Mouse (Mus musculus): ENCODE measurements around the gene Ccr1. TPM values are rescaled to one million over a fixed set of nuclear protein-coding genes. Genes with fewer than 3 reads are reported as not detected.
"Not testable (repeated sequence)": the region's sequence is repeated elsewhere in the genome, so short reads cannot be mapped to it uniquely, and the experiment has no call there.

The Ccr1 gene
- total RNA-seq, 2 experiments from 2014 or later = 0.56 to 0.74 TPM

GRCm38 (mm10) chr9:123928759-123929246 lies 39.7 kb downstream of the Ccr1 start:
- intact Hi-C loops (cut with DNase I) = no loop called here
- no peak for DNase-seq

- DNase-seq = no peak
- intact Hi-C loops (cut with DNase I) = no loop called here
Observed at GRCm38 (mm10) chr9:123928118-123928758, 40.3 kb downstream of the Ccr1 start.

DNA sequence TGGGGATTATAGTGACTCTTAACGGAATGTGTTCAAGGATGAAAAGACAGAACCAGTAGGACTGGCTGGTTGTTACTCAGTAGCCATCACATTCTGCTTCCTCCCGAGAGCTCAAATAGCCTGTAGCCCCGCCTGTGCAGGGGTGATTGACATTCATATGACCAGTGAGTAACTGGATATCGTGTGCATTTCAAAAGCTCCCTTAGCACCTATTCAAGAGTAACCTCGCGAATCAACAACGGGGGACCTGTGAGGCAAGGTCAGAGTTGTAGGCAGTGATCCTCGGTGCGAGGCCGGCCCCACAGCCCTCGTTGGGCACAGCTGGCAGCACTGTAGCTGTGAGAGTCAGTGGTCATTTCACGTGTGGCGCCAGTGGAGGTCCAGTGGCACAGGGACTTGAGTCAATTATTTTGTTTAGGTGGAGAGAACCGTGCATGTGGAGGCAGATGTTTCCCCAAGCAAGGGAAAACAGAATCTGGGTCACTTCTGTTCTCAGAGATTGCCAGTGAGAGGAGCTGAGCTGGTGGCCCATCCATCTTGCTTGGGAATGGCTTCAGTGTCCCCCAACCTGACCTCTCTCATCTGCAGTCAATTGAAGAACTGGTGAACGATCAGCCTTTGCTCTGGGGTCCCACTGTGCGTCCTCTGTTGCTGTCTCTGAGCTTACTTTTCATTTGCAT lies 41.1 kb downstream of the Ccr1 start:
- no peak for DNase-seq
- intact Hi-C loops (cut with DNase I) = no loop called here

GRCm38 (mm10) chr9:123926041-123926440 lies 42.5 kb downstream of the Ccr1 start:
- intact Hi-C loops (cut with DNase I) = not testable (repeated sequence)

GRCm38 (mm10) chr9:123925101-123925946 lies 43.2 kb downstream of the Ccr1 start:
- peak; percentile 88 for DNase-seq
- intact Hi-C loops (cut with DNase I) = no loop called here

More at GRCm38 (mm10) chr9:123926041-123926440, 42.5 kb downstream of the Ccr1 start:
- DNase-seq = peak; percentile 44

DNA sequence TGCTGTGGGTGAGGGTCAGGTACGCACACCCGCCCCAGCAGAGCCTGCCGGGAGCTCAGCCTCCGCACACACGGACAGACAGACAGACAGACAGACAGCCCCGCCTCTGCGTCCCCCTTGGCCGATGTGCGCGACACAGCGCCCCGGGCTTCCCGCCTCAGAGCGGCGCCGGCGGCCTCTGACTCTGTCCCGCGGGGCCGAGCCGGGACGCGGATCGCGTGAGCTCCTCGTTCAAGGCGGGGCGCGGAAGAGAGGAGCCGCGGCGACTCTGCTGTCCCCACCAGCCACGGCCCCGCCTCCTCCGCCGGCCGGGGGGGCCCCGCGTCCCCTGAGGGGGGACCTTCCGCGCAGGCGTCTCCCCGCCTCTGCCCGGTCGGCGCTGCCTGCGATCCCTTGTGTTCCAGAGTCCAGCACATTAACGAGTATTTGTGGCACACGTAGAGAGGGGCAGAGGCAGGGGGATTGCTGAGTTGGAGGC lies 43.9 kb downstream of the Ccr1 start:
- DNase-seq = peak; percentile 88
- intact Hi-C loops (cut with DNase I) = no loop called here

GRCm38 (mm10) chr9:123924035-123924434 lies 44.5 kb downstream of the Ccr1 start:
- intact Hi-C loops (cut with DNase I) = not testable (repeated sequence)
- DNase-seq = peak; percentile 82

GRCm38 (mm10) chr9:123923146-123923991 lies 45.1 kb downstream of the Ccr1 start:
- peak; percentile 41 for DNase-seq
- intact Hi-C loops (cut with DNase I) = no loop called here

Other genes with a start within 250 kb of the Ccr1 start
- gene Cxcr6, start 162.2 kb downstream of the Ccr1 start, total RNA-seq (2021) = not detected
- gene Fyco1, start 116.8 kb downstream of the Ccr1 start, total RNA-seq (2021) = 10 to 100 TPM; 16.6 to 17.5 TPM
- gene Xcr1, start 106.7 kb downstream of the Ccr1 start, total RNA-seq (2021) = not detected
- gene Ccr1l1, start 9.7 kb upstream of the Ccr1 start, total RNA-seq (2021) = not detected
- gene Ccr3, start 53.3 kb upstream of the Ccr1 start, total RNA-seq (2021) = not detected
- under 1 TPM in 1 of 2 experiments, not detected in 1; 0.16 TPM for gene Ccr2, start 133.3 kb upstream of the Ccr1 start, total RNA-seq (2021)
- 1 to 10 TPM; 2.4 to 2.8 TPM for gene Ccr5, start 152.9 kb upstream of the Ccr1 start, total RNA-seq (2021)